Mouse (Mus musculus) MEL (cell line): ENCODE measurements around the gene Ahcyl2. TPM values are rescaled to one million over a fixed set of nuclear protein-coding genes. Genes with fewer than 3 reads are reported as not detected.

Experiments used
- DNase-seq: peaks from one replicate; pipeline ENCODE4 v3.0.0; 2011; ENCODE audit warnings: low read depth, low spot score
- H3K27ac ChIP-seq: 2 replicates; pipeline ENCODE4 v1.5.1; 2012; ENCODE audit warnings: low read depth, mild to moderate bottlenecking, control low read depth, low read length, moderate library complexity; ENCODE audit not compliant: control insufficient read depth
- H3K27me3 ChIP-seq, 2 experiments: fragments of 150-350 bp in 1 of 2; sonication (generic) in 1 of 2; 2 replicates each; pipeline ENCODE4 v1.6.1; 2012; ENCODE audit warnings: low read length in 2 of 2, mild to moderate bottlenecking in 2 of 2, improper control_type of control experiment in 1 of 2, moderate library complexity in 1 of 2; ENCODE audit not compliant: insufficient read depth in 2 of 2, control insufficient read depth in 1 of 2
- H3K36me3 ChIP-seq, 2 experiments: 2 replicates each; pipeline ENCODE4 v1.6.1; 2012 to 2014; ENCODE audit warnings: low read length in 2 of 2, improper control_type of control experiment in 1 of 2, inconsistent platforms in 1 of 2, mild to moderate bottlenecking in 1 of 2; ENCODE audit not compliant: insufficient read depth in 2 of 2, control insufficient read depth in 1 of 2
- H3K4me1 ChIP-seq, 2 experiments: fragments of 150-350 bp in 1 of 2; sonication (generic) in 1 of 2; 2 replicates each; pipeline ENCODE4 v1.6.1; 2012; ENCODE audit warnings: low read length in 2 of 2, improper control_type of control experiment in 1 of 2, mild to moderate bottlenecking in 1 of 2; ENCODE audit not compliant: insufficient read depth in 2 of 2, control insufficient read depth in 1 of 2
- H3K4me3 ChIP-seq, 2 experiments: fragments of 150-350 bp in 1 of 2; sonication (generic) in 1 of 2; 2 replicates each; pipeline ENCODE4 v1.5.1; 2012; ENCODE audit warnings: low read depth in 2 of 2, low read length in 2 of 2, mild to moderate bottlenecking in 2 of 2, moderate library complexity in 2 of 2, control low read depth in 1 of 2, improper control_type of control experiment in 1 of 2; ENCODE audit not compliant: control insufficient read depth in 1 of 2, insufficient read depth in 1 of 2
- H3K79me2 ChIP-seq: 2 replicates; pipeline ENCODE4 v1.6.1; 2012; ENCODE audit warnings: mild to moderate bottlenecking, low read length, moderate library complexity; ENCODE audit not compliant: control insufficient read depth, poor library complexity, insufficient read depth
- H3K9ac ChIP-seq: 2 replicates; pipeline ENCODE4 v1.6.1; 2012; ENCODE audit warnings: low read depth, mild to moderate bottlenecking, control low read depth, low read length, moderate library complexity; ENCODE audit not compliant: control insufficient read depth, poor library complexity, severe bottlenecking
- H3K9me3 ChIP-seq: fragments of 150-350 bp; sonication (generic); replicated peaks from 2 replicates; pipeline ENCODE4 v1.6.1; 2012; ENCODE audit warnings: mild to moderate bottlenecking, low read length, improper control_type of control experiment, moderate library complexity; ENCODE audit not compliant: insufficient read depth
- CHD1 ChIP-seq: IDR thresholded peaks from 2 replicates; pipeline ENCODE4 v1.6.1; 2012; ENCODE audit warnings: low read depth, mild to moderate bottlenecking, inconsistent platforms, low read length, improper control_type of control experiment
- CHD2 ChIP-seq: IDR thresholded peaks from 2 replicates; pipeline ENCODE4 v1.6.1; 2011; ENCODE audit warnings: low read length, improper control_type of control experiment
- ELF1 ChIP-seq: IDR thresholded peaks from 2 replicates; pipeline ENCODE4 v1.6.1; 2014; ENCODE audit warnings: low read depth, mild to moderate bottlenecking, inconsistent platforms, low read length, improper control_type of control experiment, moderate library complexity
- ETS1 ChIP-seq: IDR thresholded peaks from 2 replicates; pipeline ENCODE4 v1.6.1; 2012; ENCODE audit warnings: low read depth, mild to moderate bottlenecking, inconsistent platforms, low read length, improper control_type of control experiment, moderate library complexity
- GABPA ChIP-seq: IDR thresholded peaks from 2 replicates; pipeline ENCODE4 v1.6.1; 2012; ENCODE audit warnings: low read depth, mild to moderate bottlenecking, inconsistent platforms, low read length, improper control_type of control experiment, moderate library complexity
- GATA1 ChIP-seq: IDR thresholded peaks from 2 replicates; pipeline ENCODE4 v1.6.1; 2011; ENCODE audit warnings: low read depth, low read length, improper control_type of control experiment
- HCFC1 ChIP-seq: IDR thresholded peaks from 2 replicates; pipeline ENCODE4 v1.6.1; 2012; ENCODE audit warnings: low read depth, mild to moderate bottlenecking, inconsistent platforms, low read length, improper control_type of control experiment, moderate library complexity
- JUND ChIP-seq: IDR thresholded peaks from 2 replicates; pipeline ENCODE4 v1.6.1; 2011; ENCODE audit warnings: low read depth, mild to moderate bottlenecking, improper control_type of control experiment, low read length
- MAZ ChIP-seq: IDR thresholded peaks from 2 replicates; pipeline ENCODE4 v1.6.1; 2012; ENCODE audit warnings: low read depth, mild to moderate bottlenecking, inconsistent platforms, low read length, improper control_type of control experiment
- MXI1 ChIP-seq: IDR thresholded peaks from 2 replicates; pipeline ENCODE4 v1.6.1; 2011; ENCODE audit warnings: mild to moderate bottlenecking, low read depth, low read length, improper control_type of control experiment
- MYB ChIP-seq: IDR thresholded peaks from 2 replicates; pipeline ENCODE4 v1.6.1; 2011; ENCODE audit warnings: mild to moderate bottlenecking, low read depth, low read length, improper control_type of control experiment
- MYC ChIP-seq: IDR thresholded peaks from 2 replicates; pipeline ENCODE4 v1.6.1; 2011; ENCODE audit warnings: low read depth, mild to moderate bottlenecking, low read length, improper control_type of control experiment, moderate library complexity
- NELFE ChIP-seq: IDR thresholded peaks from 2 replicates; pipeline ENCODE4 v1.6.1; 2011; ENCODE audit warnings: low read depth, low read length, improper control_type of control experiment
- POLR2AphosphoS5 ChIP-seq: IDR thresholded peaks from 2 replicates; pipeline ENCODE4 v1.6.1; 2012; ENCODE audit warnings: low read depth, borderline replicate concordance, mild to moderate bottlenecking, inconsistent platforms, low read length, moderate library complexity, mixed read lengths
- RAD21 ChIP-seq: IDR thresholded peaks from 2 replicates; pipeline ENCODE4 v1.6.1; 2011; ENCODE audit warnings: mild to moderate bottlenecking, low read depth, low read length, improper control_type of control experiment
- SIN3A ChIP-seq: IDR thresholded peaks from 2 replicates; pipeline ENCODE4 v1.6.1; 2012; ENCODE audit warnings: low read length, improper control_type of control experiment, inconsistent platforms
- TAL1 ChIP-seq: IDR thresholded peaks from 2 replicates; pipeline ENCODE4 v1.6.1; 2012; ENCODE audit warnings: mild to moderate bottlenecking, inconsistent platforms, low read length, moderate library complexity, mixed read lengths
- TBP ChIP-seq: IDR thresholded peaks from 2 replicates; pipeline ENCODE4 v1.8.0; 2011; ENCODE audit warnings: low read depth, low read length, improper control_type of control experiment
- UBTF ChIP-seq: IDR thresholded peaks from 2 replicates; pipeline ENCODE4 v1.6.1; 2012; ENCODE audit warnings: low read depth, mild to moderate bottlenecking, inconsistent platforms, low read length, improper control_type of control experiment, moderate library complexity, borderline replicate concordance; ENCODE audit not compliant: insufficient read depth
- USF1 ChIP-seq: IDR thresholded peaks from 2 replicates; pipeline ENCODE4 v1.6.1; 2014; ENCODE audit warnings: low read depth, mild to moderate bottlenecking, inconsistent platforms, low read length, improper control_type of control experiment, moderate library complexity
- ZKSCAN1 ChIP-seq: IDR thresholded peaks from 2 replicates; pipeline ENCODE4 v1.6.1; 2012; ENCODE audit warnings: low read depth, mild to moderate bottlenecking, inconsistent platforms, low read length, improper control_type of control experiment, moderate library complexity
- ZNF384 ChIP-seq: IDR thresholded peaks from 2 replicates; pipeline ENCODE4 v1.6.1; 2012; ENCODE audit warnings: low read depth, mild to moderate bottlenecking, inconsistent platforms, low read length, improper control_type of control experiment
- polyA plus RNA-seq, 2 experiments: library from polyadenylated mRNA; stranded (reverse) in 1 of 2; unstranded in 1 of 2; fragments of >175 nt in 1 of 2; fragments of >200 nt in 1 of 2; gene quantifications; 2 replicates each; pipeline versions ENCODE4 v1.2.1 to v1.2.4; 2012; ENCODE audit warnings: low replicate concordance in 2 of 2, low read depth in 1 of 2; ENCODE audit not compliant: insufficient read length in 2 of 2, insufficient read depth in 1 of 2, missing spikeins in 1 of 2
- total RNA-seq: library from RNA; depleted of rRNA; stranded (reverse); fragments of 300-350 nt; gene quantifications from 2 replicates; pipeline ENCODE4 v1.2.3, GENCODE M21; 2012

The Ahcyl2 gene
- total and polyA plus RNA-seq, 3 experiments: 16.9 to 17.0 TPM; not detected in 1

DNA sequence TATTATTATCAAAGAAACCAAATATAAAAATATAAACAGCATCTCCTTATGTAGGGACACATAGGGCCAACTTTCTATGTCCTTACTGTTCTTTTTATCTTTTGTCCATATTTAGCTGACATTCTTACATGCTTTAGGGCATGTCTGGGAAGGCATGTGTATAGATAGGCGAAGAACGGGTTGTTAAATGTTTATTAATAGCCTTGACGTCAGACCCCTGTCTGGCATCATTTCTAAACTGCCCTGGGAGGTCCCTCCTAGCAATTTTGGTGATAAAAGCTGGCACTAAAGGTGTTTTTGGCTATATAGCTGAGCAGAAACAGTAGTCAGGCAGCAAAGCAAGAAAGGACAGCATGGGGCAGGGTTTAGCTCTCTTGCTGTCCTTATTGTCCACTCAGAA is 136.5 kb downstream of the Ahcyl2 start:
- Histone ChIP-seq H3K27ac (no peak overlapping the region), H3K36me3 (peaks cover 9 to 15% of the 10 kb centered on the region in 2 experiments)
- DNase-seq: no peak

GRCm38 (mm10) chr6:29910631-29911030 is 142.8 kb downstream of the Ahcyl2 start:
- H3K36me3 ChIP-seq: peaks cover 0 to 9% of the 10 kb centered on the region in 2 experiments; a peak in 2 of 4 replicates
- H3K4me3 ChIP-seq: no peak overlapping the region
- TF ChIP-seq JUND (no peak), CHD1 (no peak), ELF1 (no peak), MYB (no peak), TBP (no peak)
- H3K4me1 ChIP-seq: no peaks in the 10 kb centered on the region
- no peak for DNase-seq
- no peak overlapping the region for H3K27ac ChIP-seq
- H3K79me2 ChIP-seq: no peaks in the 10 kb centered on the region
- H3K27me3 ChIP-seq: no peaks in the 10 kb centered on the region
- H3K9me3 ChIP-seq: no peaks in the 10 kb centered on the region
- H3K9ac ChIP-seq: no peak overlapping the region

More for the DNA sequence above, 136.5 kb downstream of the Ahcyl2 start:
- TF ChIP-seq RAD21: no peak
- no peak for TF ChIP-seq ETS1
- TF ChIP-seq MYC: no peak
- TF ChIP-seq USF1: no peak
- TF ChIP-seq HCFC1: no peak
- no peak for TF ChIP-seq SIN3A
- no peak for TF ChIP-seq GABPA
- no peak for TF ChIP-seq NELFE
- TF ChIP-seq CHD2: no peak
- TF ChIP-seq ZNF384: no peak
- TF ChIP-seq MAZ: no peak
- no peak for TF ChIP-seq MXI1
- no peak for TF ChIP-seq GATA1
- no peak for TF ChIP-seq TAL1
- TF ChIP-seq POLR2AphosphoS5: no peak
- TF ChIP-seq ELF1: no peak
- TF ChIP-seq ZKSCAN1: no peak
- TF ChIP-seq UBTF: no peak
- TF ChIP-seq, all 39 proteins: peak for 0
- Histone ChIP-seq H3K4me3 (no peak overlapping the region), H3K9ac (no peak overlapping the region), H3K4me1 (peaks cover 4 to 9% of the 10 kb centered on the region in 2 experiments), H3K27me3 (no peaks in the 10 kb centered on the region), H3K79me2 (no peaks in the 10 kb centered on the region), H3K9me3 (no peaks in the 10 kb centered on the region)
